Mouse (Mus musculus) G1E-ER4 (cell line): ENCODE data around the gene Ptpre. TPM values are rescaled to one million over a fixed set of nuclear protein-coding genes. Genes with fewer than 3 reads are reported as not detected.

Experiments
- GATA1 ChIP-seq: IDR thresholded peaks from one replicate; pipeline ENCODE4 v1.8.0; 2012; ENCODE audit warnings: low read length, inconsistent platforms
- polyA plus RNA-seq: library from polyadenylated mRNA; stranded (reverse); fragments of >175 nt; gene quantifications from 2 replicates; pipeline ENCODE4 v1.2.3, GENCODE M21; 2012

Ptpre gene
- polyA plus RNA-seq, 1 experiment: 23.2 TPM

GRCm38 (mm10) chr7:135634851-135635624 is 97.8 kb downstream of the Ptpre start:
- TF ChIP-seq GATA1: no peak

GRCm38 (mm10) chr7:135637406-135637980 is 100.2 kb downstream of the Ptpre start:
- no peak for TF ChIP-seq GATA1

- no peak for TF ChIP-seq GATA1
These were observed 102.1 kb downstream of the Ptpre start for GRCm38 (mm10) chr7:135639361-135639760.

GRCm38 (mm10) chr7:135641698-135642507 is 104.6 kb downstream of the Ptpre start:
- no peak for TF ChIP-seq GATA1

- no peak for TF ChIP-seq GATA1
These were observed 107.2 kb downstream of the Ptpre start for GRCm38 (mm10) chr7:135644452-135644851.

- TF ChIP-seq GATA1: no peak
These were observed 109.7 kb downstream of the Ptpre start for GRCm38 (mm10) chr7:135646976-135647375.

GRCm38 (mm10) chr7:135648821-135649220 is 111.5 kb downstream of the Ptpre start:
- no peak for TF ChIP-seq GATA1

- TF ChIP-seq GATA1: no peak
These were observed 112.0 kb downstream of the Ptpre start for GRCm38 (mm10) chr7:135649306-135649705.

GRCm38 (mm10) chr7:135650061-135650460 is 112.8 kb downstream of the Ptpre start:
- no peak for TF ChIP-seq GATA1

GRCm38 (mm10) chr7:135651831-135652511 is 114.7 kb downstream of the Ptpre start:
- TF ChIP-seq GATA1: no peak

GRCm38 (mm10) chr7:135652781-135653180 is 115.5 kb downstream of the Ptpre start:
- TF ChIP-seq GATA1: no peak

GRCm38 (mm10) chr7:135653601-135654000 is 116.3 kb downstream of the Ptpre start:
- no peak for TF ChIP-seq GATA1

GRCm38 (mm10) chr7:135654288-135654687 is 117.0 kb downstream of the Ptpre start:
- no peak for TF ChIP-seq GATA1

- TF ChIP-seq GATA1: no peak
These were observed 117.8 kb downstream of the Ptpre start for GRCm38 (mm10) chr7:135655113-135655512.

- TF ChIP-seq GATA1: no peak
These were observed 120.9 kb downstream of the Ptpre start for GRCm38 (mm10) chr7:135658150-135658549.
